Mouse (Mus musculus) embryonic facial prominence, embryonic 15.5 days (tissue): Measurements from ENCODE around the gene 1700102P08Rik. TPM values are rescaled to one million over a fixed set of nuclear protein-coding genes. Genes with fewer than 3 reads are reported as not detected.

ENCODE experiments used
- ATAC-seq: fragments of 200-750 bp; cut with Nextera tagmentation; 2 replicates; pipeline ENCODE4 v1.8.0; 2017; ENCODE audit warnings: low read depth, moderate TSS enrichment; ENCODE audit not compliant: insufficient number of reproducible peaks, low FRiP score, low TSS enrichment
- H3K27ac ChIP-seq: fragments of 300-500 bp; sonication (generic); replicated peaks from 2 replicates; pipeline ENCODE4 v1.5.1; 2015; ENCODE audit warnings: mild to moderate bottlenecking, inconsistent platforms
- H3K27me3 ChIP-seq: fragments of 300-500 bp; sonication (generic); 2 replicates; pipeline ENCODE4 v1.6.1; 2015; ENCODE audit warnings: inconsistent platforms
- H3K36me3 ChIP-seq: fragments of 300-500 bp; sonication (generic); 2 replicates; pipeline ENCODE4 v1.6.1; 2015; ENCODE audit warnings: mild to moderate bottlenecking, inconsistent platforms
- H3K4me1 ChIP-seq: fragments of 300-500 bp; sonication (generic); 2 replicates; pipeline ENCODE4 v1.6.1; 2015; ENCODE audit warnings: inconsistent platforms
- H3K4me2 ChIP-seq: fragments of 300-500 bp; sonication (generic); replicated peaks from 2 replicates; pipeline ENCODE4 v1.6.1; 2015; ENCODE audit warnings: mild to moderate bottlenecking, inconsistent platforms
- H3K4me3 ChIP-seq: fragments of 300-500 bp; sonication (generic); replicated peaks from 2 replicates; pipeline ENCODE4 v1.5.1; 2015; ENCODE audit warnings: mild to moderate bottlenecking, inconsistent platforms
- H3K9ac ChIP-seq: fragments of 300-500 bp; sonication (generic); 2 replicates; pipeline ENCODE4 v1.6.1; 2015; ENCODE audit warnings: inconsistent platforms
- H3K9me3 ChIP-seq: fragments of 300-500 bp; sonication (generic); replicated peaks from 2 replicates; pipeline ENCODE4 v1.6.1; 2016; ENCODE audit warnings: inconsistent platforms
- WGBS: fragments of 180-500 bp; shearing (Covaris S2); methylation state at CpG from one replicate; pipeline ENCODE4 v1.1.7; 2015; 5-methylcytosine and 5-hydroxymethylcytosine counted together
- polyA plus RNA-seq: library from polyadenylated mRNA; unstranded; fragments of >200 nt; fragmentation: Nextera tagmentation; extraction: Ambion mirVana; gene quantifications from 2 replicates; pipeline ENCODE4 v1.2.1, GENCODE M21; 2015

The 1700102P08Rik gene
- polyA plus RNA-seq, 1 experiment from 2014 or later: 1.1 TPM

GRCm38 (mm10) chr9:108411381-108411942 lies 18.9 kb downstream of the 1700102P08Rik start:
- Histone ChIP-seq H3K27ac (no peak overlapping the region), H3K27me3 (no peaks in the 10 kb centered on the region), H3K4me2 (no peak overlapping the region), H3K9me3 (no peaks in the 10 kb centered on the region), H3K4me3 (no peak overlapping the region), H3K9ac (no peak overlapping the region), H3K4me1 (no peaks in the 10 kb centered on the region), H3K36me3 (no peaks in the 10 kb centered on the region)
- ATAC-seq: no peak
- WGBS: 70% methylated on average over 9 of the region's 9 CpGs

GRCm38 (mm10) chr9:108412221-108412620 lies 19.6 kb downstream of the 1700102P08Rik start:
- H3K4me1 ChIP-seq: no peaks in the 10 kb centered on the region
- no peak overlapping the region for H3K4me2 ChIP-seq
- 75% methylated on average over 1 of the region's 1 CpGs for WGBS
- H3K9me3 ChIP-seq: no peaks in the 10 kb centered on the region
- no peak overlapping the region for H3K9ac ChIP-seq
- ATAC-seq: no peak
- no peak overlapping the region for H3K27ac ChIP-seq
- no peak overlapping the region for H3K4me3 ChIP-seq
- H3K36me3 ChIP-seq: no peaks in the 10 kb centered on the region
- no peaks in the 10 kb centered on the region for H3K27me3 ChIP-seq

- no peak for ATAC-seq
- Histone ChIP-seq H3K4me1 (peaks cover 4% of the 10 kb centered on the region; the same call in 1 of the 2 replicates), H3K4me2 (no peak within 1 kb of the TSS), H3K27ac (no peak within 1 kb of the TSS), H3K9ac (no peak within 1 kb of the TSS), H3K9me3 (no peaks in the 10 kb centered on the region), H3K36me3 (no peaks in the 10 kb centered on the region), H3K4me3 (no peak within 1 kb of the TSS), H3K27me3 (no peaks in the 10 kb centered on the region)
These were observed 35.8 kb downstream of the 1700102P08Rik start, which contains the start of gene Ccdc36 for GRCm38 (mm10) chr9:108428384-108428783. TSS of gene Ccdc36 (minus strand) at chr9:108428484.

- no peak overlapping the region for H3K27ac ChIP-seq
- ATAC-seq: no peak
- peaks cover 4% of the 10 kb centered on the region; the same call in 1 of the 2 replicates for H3K4me1 ChIP-seq
- no peaks in the 10 kb centered on the region for H3K9me3 ChIP-seq
- peak overlapping the region; percentile 32 for H3K4me3 ChIP-seq
- no peaks in the 10 kb centered on the region for H3K27me3 ChIP-seq
- H3K9ac ChIP-seq: no peak overlapping the region
- H3K36me3 ChIP-seq: no peaks in the 10 kb centered on the region
- H3K4me2 ChIP-seq: peak overlapping the region; percentile 44
- 45% methylated on average over 32 of the region's 32 CpGs for WGBS
These were observed 38.9 kb downstream of the 1700102P08Rik start for GRCm38 (mm10) chr9:108431431-108432067.

GRCm38 (mm10) chr9:108436182-108436581 lies 43.6 kb downstream of the 1700102P08Rik start, which contains the start of gene BC048562:
TSS of gene BC048562 (plus strand) at chr9:108436482.
- no peak within 1 kb of the TSS for H3K4me3 ChIP-seq
- H3K9me3 ChIP-seq: no peaks in the 10 kb centered on the region
- H3K9ac ChIP-seq: no peak within 1 kb of the TSS
- no peaks in the 10 kb centered on the region for H3K36me3 ChIP-seq
- no peak within 1 kb of the TSS for H3K4me2 ChIP-seq
- no peak within 1 kb of the TSS for H3K27ac ChIP-seq
- whole genome bisulfite sequencing: 69% methylated on average over 3 of the region's 3 CpGs
- no peak for ATAC-seq
- peaks cover 23% of the 10 kb centered on the region for H3K4me1 ChIP-seq
- no peaks in the 10 kb centered on the region for H3K27me3 ChIP-seq

- WGBS: 57% methylated on average over 6 of the region's 6 CpGs
- ATAC-seq: no peak
- peak overlapping the region; percentile 22; the same call in 1 of the 2 replicates for H3K27ac ChIP-seq
These were observed 46.6 kb downstream of the 1700102P08Rik start for GRCm38 (mm10) chr9:108439176-108439575.

GRCm38 (mm10) chr9:108440485-108440884 lies 47.9 kb downstream of the 1700102P08Rik start:
- H3K9ac ChIP-seq: no peak overlapping the region
- no peak for ATAC-seq
- no peak overlapping the region for H3K27ac ChIP-seq

More at GRCm38 (mm10) chr9:108439176-108439575, 46.6 kb downstream of the 1700102P08Rik start:
- Histone ChIP-seq H3K4me3 (no peak overlapping the region), H3K9ac (no peak overlapping the region), H3K9me3 (no peaks in the 10 kb centered on the region), H3K36me3 (no peaks in the 10 kb centered on the region), H3K27me3 (no peaks in the 10 kb centered on the region), H3K4me2 (no peak overlapping the region), H3K4me1 (peaks cover 24% of the 10 kb centered on the region)

GRCm38 (mm10) chr9:108441236-108441919 lies 48.8 kb downstream of the 1700102P08Rik start:
- Histone ChIP-seq H3K36me3 (no peaks in the 10 kb centered on the region), H3K27me3 (no peaks in the 10 kb centered on the region), H3K9ac (no peak overlapping the region), H3K9me3 (no peaks in the 10 kb centered on the region), H3K4me3 (no peak overlapping the region), H3K4me1 (peaks cover 24% of the 10 kb centered on the region), H3K27ac (peak overlapping the region; percentile 65), H3K4me2 (0 out of 2 replicates have a peak overlapping the region, but pooled peaks have one; percentile 4)
- ATAC-seq: no peak
- WGBS: 59% methylated on average over 11 of the region's 11 CpGs

More at GRCm38 (mm10) chr9:108440485-108440884, 47.9 kb downstream of the 1700102P08Rik start:
- H3K9me3 ChIP-seq: no peaks in the 10 kb centered on the region
- no peaks in the 10 kb centered on the region for H3K36me3 ChIP-seq
- H3K4me3 ChIP-seq: no peak overlapping the region
- no peak overlapping the region for H3K4me2 ChIP-seq
- H3K4me1 ChIP-seq: peaks cover 24% of the 10 kb centered on the region
- no peaks in the 10 kb centered on the region for H3K27me3 ChIP-seq
- 69% methylated on average over 5 of the region's 5 CpGs for WGBS

- no peak for ATAC-seq
- Histone ChIP-seq H3K9me3 (no peaks in the 10 kb centered on the region), H3K4me1 (peaks cover 27% of the 10 kb centered on the region), H3K27ac (no peak overlapping the region), H3K4me3 (no peak overlapping the region), H3K9ac (no peak overlapping the region), H3K27me3 (no peaks in the 10 kb centered on the region), H3K36me3 (peaks cover 13% of the 10 kb centered on the region; the same call in 1 of the 2 replicates), H3K4me2 (no peak overlapping the region)
- 56% methylated on average over 9 of the region's 9 CpGs for WGBS
These were observed 52.5 kb downstream of the 1700102P08Rik start for GRCm38 (mm10) chr9:108445125-108445524.

GRCm38 (mm10) chr9:108449860-108450259 lies 57.3 kb downstream of the 1700102P08Rik start:
- H3K4me1 ChIP-seq: peaks cover 51% of the 10 kb centered on the region
- peak overlapping the region; percentile 41; the same call in 1 of the 2 replicates for H3K27ac ChIP-seq
- no peak for ATAC-seq

More at GRCm38 (mm10) chr9:108449860-108450259, 57.3 kb downstream of the 1700102P08Rik start:
- Histone ChIP-seq H3K9me3 (no peaks in the 10 kb centered on the region), H3K4me2 (peak overlapping the region; percentile 86; the same call in 1 of the 2 replicates), H3K4me3 (no peak overlapping the region), H3K27me3 (no peaks in the 10 kb centered on the region), H3K36me3 (peaks cover 13% of the 10 kb centered on the region; the same call in 1 of the 2 replicates), H3K9ac (no peak overlapping the region)
- WGBS: 39% methylated on average over 4 of the region's 4 CpGs
